Mouse (Mus musculus) CH12.LX (cell line): ENCODE data around the gene Per1. TPM values are rescaled to one million over a fixed set of nuclear protein-coding genes. Genes with fewer than 3 reads are reported as not detected.
A peak's percentile ranks its signal among the peaks of the same experiment; 100 is the strongest.

Experiments used
- DNase-seq: peaks from one replicate; pipeline ENCODE4 v3.0.0-alpha.2; 2013; ENCODE audit errors: extremely low read depth
- H3K27ac ChIP-seq: 2 replicates; pipeline ENCODE4 v1.5.1; 2012; ENCODE audit warnings: low read depth, mild to moderate bottlenecking, control low read depth, moderate library complexity; ENCODE audit not compliant: insufficient read depth
- H3K27me3 ChIP-seq: replicated peaks from 2 replicates; pipeline ENCODE3; 2012; ENCODE audit warnings: inconsistent platforms
- H3K36me3 ChIP-seq, 2 experiments: replicated peaks in 1 of 2; 2 replicates each; pipeline versions ENCODE3 to v1.6.1; 2012; ENCODE audit warnings: inconsistent platforms in 1 of 2, low read length in 1 of 2, mild to moderate bottlenecking in 1 of 2, mixed read lengths in 1 of 2, moderate library complexity in 1 of 2; ENCODE audit not compliant: control insufficient read depth in 1 of 2, insufficient read depth in 1 of 2
- H3K4me1 ChIP-seq, 2 experiments: 2 replicates each; pipeline ENCODE4 v1.6.1; 2012; ENCODE audit warnings: inconsistent platforms in 1 of 2, moderate library complexity in 1 of 2; ENCODE audit not compliant: insufficient read depth in 2 of 2, control insufficient read depth in 1 of 2
- H3K4me2 ChIP-seq: 2 replicates; pipeline ENCODE4 v1.6.1; 2012; ENCODE audit warnings: low read depth, mild to moderate bottlenecking, control low read depth; ENCODE audit not compliant: poor library complexity, insufficient read depth, severe bottlenecking
- H3K4me3 ChIP-seq, 3 experiments: fragments of 150-350 bp in 1 of 3; sonication (generic) in 1 of 3; replicated peaks in 1 of 3; 2 replicates each; pipeline versions ENCODE3 to v1.5.1; 2011 to 2012; ENCODE audit warnings: low read depth in 2 of 3, low read length in 2 of 3, mild to moderate bottlenecking in 2 of 3, moderate library complexity in 2 of 3, control low read depth in 1 of 3, improper control_type of control experiment in 1 of 3, inconsistent platforms in 1 of 3, mixed read lengths in 1 of 3; ENCODE audit not compliant: poor library complexity in 1 of 3
- H3K79me2 ChIP-seq: replicated peaks from 2 replicates; pipeline ENCODE4 v1.6.1; 2012; ENCODE audit warnings: mild to moderate bottlenecking, moderate library complexity; ENCODE audit not compliant: control insufficient read depth, poor library complexity, insufficient read depth, severe bottlenecking; ENCODE audit errors: extremely low read depth
- H3K9ac ChIP-seq: 2 replicates; pipeline ENCODE4 v1.6.1; 2012; ENCODE audit warnings: low read depth, mild to moderate bottlenecking, control low read depth, moderate library complexity; ENCODE audit not compliant: insufficient read depth
- H3K9me3 ChIP-seq: replicated peaks from 2 replicates; pipeline ENCODE3; 2012; ENCODE audit warnings: low read length, inconsistent platforms, mixed read lengths
- BHLHE40 ChIP-seq: IDR thresholded peaks from 2 replicates; pipeline ENCODE4 v1.6.1; 2011; ENCODE audit warnings: mild to moderate bottlenecking, low read depth, low read length, improper control_type of control experiment
- CHD1 ChIP-seq: IDR thresholded peaks from 2 replicates; pipeline ENCODE4 v1.6.1; 2012; ENCODE audit warnings: low read depth, low read length, improper control_type of control experiment, inconsistent platforms
- CHD2 ChIP-seq: IDR thresholded peaks from 2 replicates; pipeline ENCODE4 v1.6.1; 2011; ENCODE audit warnings: low read length, improper control_type of control experiment
- E2F4 ChIP-seq: IDR thresholded peaks from 2 replicates; pipeline ENCODE4 v1.6.1; 2011; ENCODE audit warnings: low read depth, low read length, improper control_type of control experiment; ENCODE audit not compliant: insufficient replicate concordance
- ELF1 ChIP-seq: IDR thresholded peaks from 2 replicates; pipeline ENCODE4 v1.6.1; 2014; ENCODE audit warnings: low read depth, mild to moderate bottlenecking, inconsistent platforms, low read length, improper control_type of control experiment
- GABPA ChIP-seq: IDR thresholded peaks from 2 replicates; pipeline ENCODE4 v1.6.1; 2012; ENCODE audit warnings: low read depth, low read length, improper control_type of control experiment, inconsistent platforms; ENCODE audit not compliant: insufficient replicate concordance
- HCFC1 ChIP-seq: IDR thresholded peaks from 2 replicates; pipeline ENCODE4 v1.6.1; 2012; ENCODE audit warnings: low read depth, mild to moderate bottlenecking, inconsistent platforms, low read length, improper control_type of control experiment
- JUN ChIP-seq: IDR thresholded peaks from 2 replicates; pipeline ENCODE4 v1.6.1; 2011; ENCODE audit warnings: low read depth, mild to moderate bottlenecking, low read length, improper control_type of control experiment, moderate library complexity; ENCODE audit not compliant: insufficient read depth
- KAT2A ChIP-seq: IDR thresholded peaks from 2 replicates; pipeline ENCODE4 v1.6.1; 2012; ENCODE audit warnings: low read length, improper control_type of control experiment, inconsistent platforms; ENCODE audit not compliant: insufficient replicate concordance
- MAZ ChIP-seq: IDR thresholded peaks from 2 replicates; pipeline ENCODE4 v1.6.1; 2012; ENCODE audit warnings: low read depth, mild to moderate bottlenecking, inconsistent platforms, low read length, improper control_type of control experiment, moderate library complexity
- MEF2A ChIP-seq: IDR thresholded peaks from 2 replicates; pipeline ENCODE4 v1.6.1; 2014; ENCODE audit warnings: low read depth, mild to moderate bottlenecking, inconsistent platforms, low read length, improper control_type of control experiment, borderline replicate concordance
- MYC ChIP-seq: IDR thresholded peaks from 2 replicates; pipeline ENCODE4 v1.6.1; 2011; ENCODE audit warnings: low read depth, mild to moderate bottlenecking, improper control_type of control experiment, low read length
- PAX5 ChIP-seq: IDR thresholded peaks from 2 replicates; pipeline ENCODE4 v1.6.1; 2012; ENCODE audit warnings: low read length, inconsistent platforms, mixed read lengths
- POLR2A ChIP-seq: IDR thresholded peaks from 2 replicates; pipeline ENCODE4 v1.6.1; 2011; ENCODE audit warnings: low read depth, mild to moderate bottlenecking, improper control_type of control experiment, low read length
- POLR2AphosphoS2 ChIP-seq: IDR thresholded peaks from 2 replicates; pipeline ENCODE4 v1.6.1; 2011; ENCODE audit warnings: low read depth, low read length, improper control_type of control experiment
- RAD21 ChIP-seq: IDR thresholded peaks from 2 replicates; pipeline ENCODE4 v1.6.1; 2011; ENCODE audit warnings: low read depth, mild to moderate bottlenecking, low read length, improper control_type of control experiment, moderate library complexity
- RCOR1 ChIP-seq: conservative IDR thresholded peaks from 2 replicates; pipeline ENCODE4 v1.6.1; 2012; ENCODE audit warnings: low read depth, mild to moderate bottlenecking, inconsistent platforms, low read length, improper control_type of control experiment
- SMC3 ChIP-seq: IDR thresholded peaks from 2 replicates; pipeline ENCODE4 v1.6.1; 2011; ENCODE audit warnings: low read depth, low read length, improper control_type of control experiment
- TBP ChIP-seq: conservative IDR thresholded peaks from 2 replicates; pipeline ENCODE4 v1.6.1; 2011; ENCODE audit warnings: low read depth, low read length, improper control_type of control experiment
- UBTF ChIP-seq: IDR thresholded peaks from 2 replicates; pipeline ENCODE4 v1.6.1; 2012; ENCODE audit warnings: low read depth, mild to moderate bottlenecking, inconsistent platforms, low read length, improper control_type of control experiment, moderate library complexity
- USF1 ChIP-seq: IDR thresholded peaks from 2 replicates; pipeline ENCODE4 v1.6.1; 2014; ENCODE audit warnings: low read depth, mild to moderate bottlenecking, inconsistent platforms, low read length, improper control_type of control experiment
- USF2 ChIP-seq: conservative IDR thresholded peaks from 2 replicates; pipeline ENCODE4 v1.6.1; 2011; ENCODE audit warnings: low read depth, low read length, improper control_type of control experiment
- ZKSCAN1 ChIP-seq: IDR thresholded peaks from 2 replicates; pipeline ENCODE4 v1.6.1; 2012; ENCODE audit warnings: low read depth, inconsistent platforms, low read length, improper control_type of control experiment, borderline replicate concordance
- ZMIZ1 ChIP-seq: IDR thresholded peaks from 2 replicates; pipeline ENCODE4 v1.6.1; 2012; ENCODE audit warnings: low read depth, mild to moderate bottlenecking, inconsistent platforms, low read length, improper control_type of control experiment
- ZNF384 ChIP-seq: IDR thresholded peaks from 2 replicates; pipeline ENCODE4 v1.6.1; 2012; ENCODE audit warnings: low read depth, low read length, improper control_type of control experiment, inconsistent platforms
- dilution Hi-C: fragments of 300-500 bp; cut with MboI; formaldehyde crosslinking; loops from 2 replicates; pipeline ENCODE4 v1.14.3; 2020; ENCODE audit warnings: low sequenced_read_pairs; ENCODE audit not compliant: extremely low pct_unique_long_range_greater_than_20kb, extremely low pct_ligation_motif_present
- in situ Hi-C: fragments of 300-500 bp; cut with MboI; formaldehyde crosslinking; loops from 3 replicates; pipeline ENCODE4 v1.14.3; 2019; ENCODE audit warnings: low sequenced_read_pairs, low pct_ligation_motif_present, low pct_unique_long_range_greater_than_20kb, mixed read lengths
- polyA plus RNA-seq: library from polyadenylated mRNA; unstranded; fragments of >175 nt; gene quantifications from 2 replicates; pipeline ENCODE4 v1.2.1, GENCODE M21; 2012; ENCODE audit warnings: low read depth; ENCODE audit not compliant: insufficient read length
- total RNA-seq, 2 experiments: library from RNA; depleted of rRNA; stranded (reverse); fragments of 300-350 nt in 1 of 2; fragments of >200 nt in 1 of 2; gene quantifications; 2 replicates each; pipeline ENCODE4 v1.2.3; 2012 to 2014

The Per1 gene
- total and polyA plus RNA-seq, 3 experiments, result 2.8 to 38.3 (median 11.8) TPM

- H3K9ac ChIP-seq, result no peak overlapping the region
- dilution Hi-C loops, result no loop called here
These were observed 7.9 kb upstream of the Per1 start for GRCm38 (mm10) chr11:69087082-69087481.

GRCm38 (mm10) chr11:69087597-69087996 is 7.4 kb upstream of the Per1 start:
- H3K9ac ChIP-seq, result 0 out of 2 replicates have a peak overlapping the region, but pooled peaks have one; percentile 96
- peaks cover 29% of the 10 kb centered on the region for H3K79me2 ChIP-seq
- TF ChIP-seq ELF1, result no peak
- no peak for TF ChIP-seq KAT2A
- no peak for TF ChIP-seq ZKSCAN1
- no peak for TF ChIP-seq POLR2A
- TF ChIP-seq UBTF, result no peak
- TF ChIP-seq PAX5, result no peak
- no peak for TF ChIP-seq BHLHE40
- TF ChIP-seq E2F4, result no peak
- TF ChIP-seq MAZ, result no peak
- TF ChIP-seq CHD2, result no peak
- TF ChIP-seq MEF2A, result no peak
- TF ChIP-seq POLR2AphosphoS2, result no peak
- TF ChIP-seq CHD1, result no peak
- TF ChIP-seq RAD21, result no peak
- TF ChIP-seq GABPA, result no peak
- no peak overlapping the region for H3K27ac ChIP-seq
- peaks cover 25% of the 10 kb centered on the region for H3K27me3 ChIP-seq
- peaks cover 4% of the 10 kb centered on the region for H3K9me3 ChIP-seq
- in situ Hi-C loops (loop anchor here (25.0 kb wide), 1 partner anchor 925 kb away; the partner anchor contains the start of genes Acadvl, Dlg4 and Dvl2), dilution Hi-C loops (no loop called here)
- H3K4me1 ChIP-seq, result peaks cover 20 to 45% of the 10 kb centered on the region in 2 experiments
- H3K4me3 ChIP-seq, result no peak overlapping the region
- DNase-seq, result no peak
- H3K4me2 ChIP-seq, result peak overlapping the region; percentile 74; the same call in 1 of the 2 replicates
- H3K36me3 ChIP-seq, result peaks cover 20 to 32% of the 10 kb centered on the region in 2 experiments

More at GRCm38 (mm10) chr11:69087082-69087481, 7.9 kb upstream of the Per1 start:
- Histone ChIP-seq H3K4me3 (no peak overlapping the region), H3K9me3 (peaks cover 4% of the 10 kb centered on the region), H3K36me3 (peaks cover 18 to 28% of the 10 kb centered on the region in 2 experiments)
- no peak for DNase-seq
- no peak for TF ChIP-seq RCOR1
- no peak for TF ChIP-seq E2F4
- no peak for TF ChIP-seq POLR2AphosphoS2
- no peak for TF ChIP-seq HCFC1
- no peak for TF ChIP-seq RAD21
- TF ChIP-seq USF1, result no peak
- no peak for TF ChIP-seq ELF1
- no peak for TF ChIP-seq BHLHE40
- TF ChIP-seq JUN, result no peak
- TF ChIP-seq ZKSCAN1, result no peak
- TF ChIP-seq MEF2A, result no peak
- TF ChIP-seq MYC, result no peak
- TF ChIP-seq ZMIZ1, result no peak
- TF ChIP-seq PAX5, result no peak
- no peak for TF ChIP-seq USF2
- TF ChIP-seq TBP, result no peak
- TF ChIP-seq SMC3, result no peak
- TF ChIP-seq ZNF384, result no peak
- no peak for TF ChIP-seq CHD1
- TF ChIP-seq, all 38 proteins: peak for 0
- in situ Hi-C loops, result loop anchor here (25.0 kb wide), 1 partner anchor 925 kb away; the partner anchor contains the start of genes Acadvl, Dlg4 and Dvl2
- Histone ChIP-seq H3K27ac (no peak overlapping the region), H3K4me1 (peaks cover 18 to 41% of the 10 kb centered on the region in 2 experiments), H3K27me3 (peaks cover 29% of the 10 kb centered on the region), H3K4me2 (no peak overlapping the region), H3K79me2 (peaks cover 29% of the 10 kb centered on the region)
